Mouse (Mus musculus) lung, adult 2 months (tissue): ENCODE measurements around the gene Mrgpre.

ENCODE experiments used
- CTCF ChIP-seq: fragments of 200-500 bp; IDR thresholded peaks from 2 replicates; pipeline ENCODE4 v1.5.1; 2011; ENCODE audit warnings: mild to moderate bottlenecking, low read length, control low read depth; ENCODE audit not compliant: insufficient read depth
- POLR2A ChIP-seq: fragments of 200-500 bp; IDR thresholded peaks from 2 replicates; pipeline ENCODE4 v1.6.1; 2011; ENCODE audit warnings: low read depth, mild to moderate bottlenecking, control low read depth, low read length, borderline replicate concordance; ENCODE audit errors: extremely low read depth

DNA sequence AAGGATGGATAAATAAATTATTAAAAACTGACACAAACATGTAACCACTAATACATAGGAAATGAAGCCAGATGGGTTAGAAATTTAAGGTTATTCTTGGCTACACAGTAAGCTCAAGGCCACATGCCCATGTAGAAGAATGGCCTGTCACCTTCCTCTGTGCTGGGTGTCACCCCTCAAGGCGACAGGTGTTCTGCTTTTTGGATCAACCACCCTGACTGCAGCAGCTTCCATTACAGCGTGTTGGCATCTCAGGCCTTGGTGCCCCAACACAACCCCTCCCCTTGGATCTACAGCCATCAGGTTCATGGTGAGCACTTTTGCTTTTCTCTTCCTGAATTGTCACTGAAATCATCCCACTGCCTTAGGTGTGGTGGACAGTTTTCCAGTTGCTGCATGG is 48.3 kb upstream of the Mrgpre start:
- TF ChIP-seq CTCF (no peak), POLR2A (no peak)
